Mouse (Mus musculus): ENCODE results near the gene Tspo2. TPM values are rescaled to one million over a fixed set of nuclear protein-coding genes. Genes with fewer than 3 reads are reported as not detected.

Tspo2 gene
- polyA plus RNA-seq, 1 experiment from 2014 or later = 5.7 TPM

DNA sequence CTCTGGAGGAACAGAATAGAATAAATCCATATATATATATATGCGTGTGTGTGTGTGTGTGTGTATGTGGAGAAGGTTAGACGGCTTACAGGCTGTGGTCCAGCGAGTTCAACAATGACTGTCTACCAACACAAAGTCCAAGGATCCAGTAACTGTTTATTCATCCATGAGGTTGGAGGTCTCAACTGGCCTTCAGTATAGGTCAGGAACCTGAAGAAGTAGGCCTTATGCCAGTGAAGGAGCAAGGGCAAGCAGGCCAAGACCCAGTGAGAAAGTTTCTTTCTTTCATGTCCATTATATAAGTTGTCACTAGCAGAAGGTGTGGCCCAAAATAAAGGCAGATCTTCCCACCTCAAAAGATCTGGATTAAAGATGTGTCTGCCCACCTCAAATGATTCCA lies 48.6 kb downstream of the Tspo2 start:
- Histone ChIP-seq H3K27me3 (replicated peaks) (no peaks in the 10 kb centered on the region), H3K4me3 (no peak overlapping the region), H3K9me3 (replicated peaks) (no peaks in the 10 kb centered on the region), H3K4me1 (replicated peaks) (peaks cover 33% of the 10 kb centered on the region), H3K36me3 (peaks cover 30% of the 10 kb centered on the region), H3K27ac (ENCODE audit: poor library complexity, severe bottlenecking) (no peak overlapping the region), H3K4me2 (no peak overlapping the region), H3K9ac (no peak overlapping the region)
- no peak for ATAC-seq (ENCODE audit: insufficient number of reproducible peaks, low FRiP score)
- WGBS = 93% methylated on average over 3 of the region's 3 CpGs

DNA sequence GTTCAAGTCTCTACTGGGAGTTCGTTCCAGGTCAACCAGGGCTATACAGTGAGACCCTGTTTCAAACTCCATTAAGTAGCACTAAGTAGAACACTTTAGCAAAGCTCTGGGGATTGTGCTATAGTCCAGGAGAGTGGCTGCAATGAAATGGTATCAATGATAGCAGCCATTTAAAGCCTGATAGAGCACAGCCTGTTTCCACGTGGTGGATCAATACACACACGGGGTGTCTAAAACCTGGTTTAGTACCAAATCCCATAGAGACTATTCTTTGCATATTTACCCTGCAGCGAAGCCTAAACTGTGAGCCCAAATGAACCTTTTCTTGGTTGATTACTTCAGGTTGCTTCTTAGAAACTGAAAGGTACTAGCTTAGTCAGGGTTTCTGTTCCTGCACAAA lies 49.6 kb downstream of the Tspo2 start:
- no peak overlapping the region for H3K9ac ChIP-seq
- WGBS = 86% methylated on average over 4 of the region's 4 CpGs
- H3K36me3 ChIP-seq = peaks cover 40% of the 10 kb centered on the region
- H3K4me2 ChIP-seq = no peak overlapping the region
- H3K4me1 ChIP-seq (replicated peaks) = peaks cover 25% of the 10 kb centered on the region
- no peak for ATAC-seq (ENCODE audit: insufficient number of reproducible peaks, low FRiP score)
- no peak overlapping the region for H3K27ac ChIP-seq (ENCODE audit: poor library complexity, severe bottlenecking)
- H3K9me3 ChIP-seq (replicated peaks) = no peaks in the 10 kb centered on the region
- H3K4me3 ChIP-seq = no peak overlapping the region
- no peaks in the 10 kb centered on the region for H3K27me3 ChIP-seq (replicated peaks)

Other genes with a start within 250 kb of the Tspo2 start
- 0.08 and 0.22 TPM in 2 replicates for gene Trem1, start 218.8 kb downstream of the Tspo2 start, polyA plus RNA-seq (2016; fragmentation: Nextera tagmentation; extraction: Ambion mirVana)
- gene Trem3, start 203.7 kb downstream of the Tspo2 start, polyA plus RNA-seq (2016; fragmentation: Nextera tagmentation; extraction: Ambion mirVana) = not detected in 2 replicates
- gene Treml4, start 187.2 kb downstream of the Tspo2 start, polyA plus RNA-seq (2016; fragmentation: Nextera tagmentation; extraction: Ambion mirVana) = 0.39 and 0.74 TPM in 2 replicates
- gene Treml2, start 152.0 kb downstream of the Tspo2 start, polyA plus RNA-seq (2016; fragmentation: Nextera tagmentation; extraction: Ambion mirVana) = 0.82 and 0.97 TPM in 2 replicates
- 0.13 and 0.15 TPM in 2 replicates for gene B430306N03Rik, start 135.4 kb downstream of the Tspo2 start, polyA plus RNA-seq (2016; fragmentation: Nextera tagmentation; extraction: Ambion mirVana)
- gene Trem2, start 105.1 kb downstream of the Tspo2 start, polyA plus RNA-seq (2016; fragmentation: Nextera tagmentation; extraction: Ambion mirVana) = 1.5 and 1.7 TPM in 2 replicates
- 4.3 and 6.1 TPM in 2 replicates for gene Treml1, start 91.6 kb downstream of the Tspo2 start, polyA plus RNA-seq (2016; fragmentation: Nextera tagmentation; extraction: Ambion mirVana)
- gene Nfya, start 41.6 kb downstream of the Tspo2 start, polyA plus RNA-seq (2016; fragmentation: Nextera tagmentation; extraction: Ambion mirVana) = 13.7 and 14.0 TPM in 2 replicates
- 43.6 and 45.4 TPM in 2 replicates for gene Oard1, start 41.5 kb downstream of the Tspo2 start, polyA plus RNA-seq (2016; fragmentation: Nextera tagmentation; extraction: Ambion mirVana)
- 199 and 207 TPM in 2 replicates for gene Apobec2, start 18.6 kb downstream of the Tspo2 start, polyA plus RNA-seq (2016; fragmentation: Nextera tagmentation; extraction: Ambion mirVana)
- 0.09 and 0.36 TPM in 2 replicates for gene Unc5cl, start 3.4 kb upstream of the Tspo2 start, polyA plus RNA-seq (2016; fragmentation: Nextera tagmentation; extraction: Ambion mirVana)

All from heart, embryonic 12.5 days (tissue).